Mouse (Mus musculus) heart, adult 18-20 months (tissue): ENCODE measurements around the gene Spaca6. TPM values are rescaled to one million over a fixed set of nuclear protein-coding genes. Genes with fewer than 3 reads are reported as not detected.

ENCODE experiments used
- microRNA-seq, 2 experiments: library from miRNA; unstranded; fragments of <30 nt; microRNA quantifications; one replicate each; pipeline ENCODE4 v1.2.0; 2022
- total RNA-seq, 2 experiments: library from RNA; stranded (reverse); gene quantifications; 2 replicates each; pipeline ENCODE4 v1.2.3; 2021

Spaca6 gene
- total RNA-seq, 2 experiments from 2014 or later = 6.7 to 9.7 TPM

Small RNAs within 50 kb of the gene (microRNA-seq; reads per million reads assigned to microRNA genes)
- gene Gm25927 (0 reads per million in 2 experiments), gene Mir125a (9,718 to 12,282 reads per million in 2 experiments), gene Mir99b (4,958 to 12,013 reads per million in 2 experiments), gene Mirlet7e (0 reads per million in 2 experiments)

Other genes starting within 250 kb of the Spaca6 start
- gene Lnpep, start 202.1 kb upstream of the Spaca6 start, total RNA-seq = 100 to 1,000 TPM; 154 to 167 TPM
- not detected for gene Vmn2r90, start 123.4 kb upstream of the Spaca6 start, total RNA-seq
- under 1 TPM; 0.13 to 0.17 TPM for gene Has1, start 28.0 kb downstream of the Spaca6 start, total RNA-seq
- not detected for gene Fpr1, start 56.8 kb downstream of the Spaca6 start, total RNA-seq
- gene Fpr2, start 60.7 kb downstream of the Spaca6 start, total RNA-seq = not detected
- not detected for gene Fpr3, start 60.7 kb downstream of the Spaca6 start, total RNA-seq
- gene Fpr-rs4, start 194.6 kb downstream of the Spaca6 start, total RNA-seq = not detected
- not detected for gene Vmn2r124, start 222.3 kb downstream of the Spaca6 start, total RNA-seq